Mouse (Mus musculus) bone marrow macrophage, adult 2 months (primary cell): Measurements from ENCODE around the gene 4931428F04Rik. TPM values are rescaled to one million over a fixed set of nuclear protein-coding genes. Genes with fewer than 3 reads are reported as not detected.

Source experiments
- H3K27ac ChIP-seq: 2 replicates; pipeline ENCODE4 v1.5.1; 2012; ENCODE audit warnings: low read depth, low read length; ENCODE audit not compliant: insufficient read depth
- H3K4me1 ChIP-seq: 2 replicates; pipeline ENCODE4 v1.6.1; 2012; ENCODE audit warnings: low read length; ENCODE audit not compliant: control insufficient read depth, insufficient read depth
- H3K4me3 ChIP-seq: 2 replicates; pipeline ENCODE4 v1.5.1; 2012; ENCODE audit warnings: mild to moderate bottlenecking, low read length, moderate library complexity; ENCODE audit not compliant: insufficient read depth
- CTCF ChIP-seq: IDR thresholded peaks from 2 replicates; pipeline ENCODE4 v1.5.1; 2012; ENCODE audit warnings: low read depth, mild to moderate bottlenecking, low read length, moderate library complexity
- POLR2A ChIP-seq: IDR thresholded peaks from 2 replicates; pipeline ENCODE4 v1.6.1; 2012; ENCODE audit warnings: mild to moderate bottlenecking, low read depth, low read length, borderline replicate concordance
- polyA plus RNA-seq: library from polyadenylated mRNA; stranded (reverse); fragments of >200 nt; gene quantifications from 2 replicates; pipeline ENCODE4 v1.2.4, GENCODE M21; 2012; ENCODE audit not compliant: missing spikeins, insufficient read depth, insufficient read length

4931428F04Rik gene
- polyA plus RNA-seq, 1 experiment, result 0.67 TPM

DNA sequence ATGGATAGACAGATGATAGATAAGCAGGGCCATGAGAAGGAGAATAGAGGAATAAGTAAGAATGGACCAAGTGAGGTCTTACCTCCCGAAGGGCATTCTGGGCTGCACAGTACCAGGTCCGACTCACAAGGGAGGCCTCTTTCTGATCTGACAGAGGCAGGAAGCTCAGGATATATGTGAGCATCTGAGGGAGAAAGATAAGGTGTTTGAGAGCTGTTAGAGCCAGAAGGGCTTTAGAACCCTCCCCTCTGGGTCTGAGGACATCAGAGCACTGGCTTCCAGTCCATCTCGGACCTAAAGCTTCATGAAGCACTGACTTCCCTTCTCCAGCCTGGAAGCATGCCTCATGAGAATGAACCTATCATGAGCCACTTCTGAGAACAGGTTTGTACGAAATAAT is 33.5 kb upstream of the 4931428F04Rik start:
- TF ChIP-seq CTCF (no peak), POLR2A (no peak)
- H3K4me1 ChIP-seq, result peaks cover 20% of the 10 kb centered on the region
- no peak overlapping the region for H3K4me3 ChIP-seq
- H3K27ac ChIP-seq, result no peak overlapping the region

- TF ChIP-seq POLR2A (no peak), CTCF (no peak)
- Histone ChIP-seq H3K4me1 (peaks cover 17% of the 10 kb centered on the region), H3K27ac (no peak overlapping the region), H3K4me3 (no peak overlapping the region)
Measured at GRCm38 (mm10) chr8:105318662-105319190, 29.1 kb upstream of the 4931428F04Rik start.

DNA sequence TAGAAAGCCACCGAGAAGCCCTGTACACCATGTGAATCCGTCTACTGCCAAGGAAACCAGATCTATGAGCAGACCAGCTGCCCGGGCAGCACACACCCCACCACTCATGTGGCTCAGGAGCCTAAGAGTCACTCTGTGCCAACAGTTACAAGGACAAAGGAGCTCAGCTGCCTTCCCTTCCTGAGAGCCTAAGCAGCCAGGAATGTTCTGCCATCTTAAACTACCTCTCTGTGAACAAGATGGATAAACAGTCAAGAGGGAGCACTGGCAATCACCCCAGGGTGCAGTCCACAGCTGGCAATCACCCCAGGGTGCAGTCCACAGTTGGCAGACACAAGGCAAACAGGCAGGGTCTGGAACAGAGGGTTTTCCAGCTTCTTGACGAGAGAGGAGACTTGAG is 28.3 kb upstream of the 4931428F04Rik start:
- H3K27ac ChIP-seq, result no peak overlapping the region
- TF ChIP-seq POLR2A, result no peak
- no peak for TF ChIP-seq CTCF
- H3K4me3 ChIP-seq, result no peak overlapping the region
- peaks cover 17% of the 10 kb centered on the region for H3K4me1 ChIP-seq

- TF ChIP-seq POLR2A (no peak), CTCF (no peak)
- peaks cover 17% of the 10 kb centered on the region for H3K4me1 ChIP-seq
- no peak overlapping the region for H3K27ac ChIP-seq
- no peak overlapping the region for H3K4me3 ChIP-seq
Measured at GRCm38 (mm10) chr8:105315073-105315769, 25.6 kb upstream of the 4931428F04Rik start.

GRCm38 (mm10) chr8:105313622-105314402 is 24.1 kb upstream of the 4931428F04Rik start:
- no peak overlapping the region for H3K27ac ChIP-seq
- peaks cover 9% of the 10 kb centered on the region for H3K4me1 ChIP-seq
- TF ChIP-seq POLR2A, result no peak
- TF ChIP-seq CTCF, result no peak
- H3K4me3 ChIP-seq, result no peak overlapping the region

GRCm38 (mm10) chr8:105312891-105313481 is 23.3 kb upstream of the 4931428F04Rik start:
- H3K4me3 ChIP-seq, result no peak overlapping the region
- TF ChIP-seq POLR2A, result no peak
- TF ChIP-seq CTCF, result no peak
- H3K27ac ChIP-seq, result no peak overlapping the region
- H3K4me1 ChIP-seq, result peaks cover 9% of the 10 kb centered on the region

DNA sequence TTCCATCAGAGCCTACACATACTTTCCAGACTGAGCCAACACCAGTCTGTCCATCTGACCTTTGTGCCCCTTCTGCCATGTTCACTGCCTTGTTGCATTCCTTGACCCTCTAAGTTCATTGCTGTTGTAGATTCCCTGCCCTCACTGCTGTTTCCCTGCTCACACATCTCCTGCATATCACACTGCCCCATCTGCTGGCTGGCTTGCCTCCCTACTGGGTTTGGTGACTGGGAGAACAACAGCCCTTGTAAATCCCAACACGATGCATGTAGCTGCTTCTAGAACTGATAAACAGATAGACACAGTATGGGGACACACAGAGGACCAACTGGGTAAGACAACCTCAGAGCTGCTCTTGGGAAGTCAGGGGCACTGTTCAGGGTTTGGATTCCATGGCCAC is 22.1 kb upstream of the 4931428F04Rik start:
- Histone ChIP-seq H3K4me3 (no peak overlapping the region), H3K4me1 (peaks cover 6% of the 10 kb centered on the region), H3K27ac (no peak overlapping the region)
- TF ChIP-seq POLR2A, result no peak
- no peak for TF ChIP-seq CTCF

DNA sequence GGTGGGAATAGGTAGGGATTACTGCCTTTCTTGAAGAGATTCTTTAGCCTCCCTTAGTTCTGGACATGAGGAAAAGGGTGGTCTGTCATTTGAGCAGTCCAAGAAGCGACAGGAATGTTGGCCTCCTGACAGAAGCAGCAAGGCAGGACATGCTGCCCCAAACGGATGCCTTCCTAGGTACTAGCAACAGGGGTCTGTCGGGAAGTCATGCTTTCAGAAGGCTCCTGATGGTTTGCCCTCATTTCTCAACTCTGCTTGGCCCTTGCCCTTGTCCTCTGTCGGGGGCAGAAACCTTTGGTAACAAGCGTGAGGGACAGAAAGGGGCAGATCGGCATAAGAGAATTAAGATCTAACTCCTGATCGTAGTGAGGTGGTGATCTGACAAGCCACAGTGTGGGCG is 20.5 kb upstream of the 4931428F04Rik start:
- TF ChIP-seq POLR2A (no peak), CTCF (no peak)
- Histone ChIP-seq H3K4me1 (peaks cover 6% of the 10 kb centered on the region), H3K4me3 (no peak overlapping the region), H3K27ac (no peak overlapping the region)

DNA sequence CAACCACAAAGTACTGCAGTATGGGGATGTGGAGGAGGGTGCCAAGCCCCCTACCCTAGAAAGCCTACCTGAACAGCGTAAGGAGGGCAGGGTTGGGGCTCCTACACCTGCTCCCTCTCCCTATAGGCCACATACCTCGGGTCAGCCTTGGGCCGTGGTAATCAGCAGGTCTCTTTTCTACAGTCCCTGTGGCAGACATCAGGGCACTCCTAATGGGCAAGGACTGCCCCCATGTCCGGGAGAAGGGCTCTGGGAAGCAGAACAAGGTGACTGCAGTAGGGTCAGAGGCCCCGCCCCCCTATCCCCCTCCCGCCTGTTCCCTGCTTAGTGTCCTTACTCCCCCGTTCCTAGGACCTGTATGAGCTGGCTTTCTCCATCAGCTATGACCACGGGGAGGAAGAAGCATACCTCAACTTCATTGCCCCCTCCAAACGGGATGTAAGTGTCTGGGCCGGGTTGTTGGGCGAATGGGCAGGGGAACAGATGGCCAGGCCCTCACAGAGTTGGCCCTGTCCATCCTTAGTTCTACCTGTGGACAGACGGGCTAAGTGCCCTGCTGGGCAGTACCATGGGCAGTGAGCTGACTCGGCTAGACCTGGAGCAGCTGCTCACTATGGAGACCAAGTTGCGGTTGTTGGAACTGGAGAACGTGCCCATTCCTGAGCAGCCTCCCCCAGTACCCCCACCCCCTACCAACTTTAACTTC is 19.6 kb upstream of the 4931428F04Rik start:
- no peak overlapping the region for H3K4me3 ChIP-seq
- H3K4me1 ChIP-seq, result peaks cover 11% of the 10 kb centered on the region
- TF ChIP-seq CTCF (no peak), POLR2A (no peak)
- H3K27ac ChIP-seq, result no peak overlapping the region
